Mouse (Mus musculus) kidney, embryonic 15.5 days (tissue): ENCODE data around the gene Src. TPM values are rescaled to one million over a fixed set of nuclear protein-coding genes. Genes with fewer than 3 reads are reported as not detected.
"Not testable (repeated sequence)": the region's sequence is repeated elsewhere in the genome, so short reads cannot be mapped to it uniquely, and the experiment has no call there.

Source experiments
- ATAC-seq: fragments of 200-750 bp; cut with Nextera tagmentation; replicated peaks from 2 replicates; pipeline ENCODE4 v1.8.0; 2017; ENCODE audit warnings: moderate TSS enrichment; ENCODE audit not compliant: low FRiP score
- H3K27ac ChIP-seq: fragments of 300-500 bp; sonication (generic); 2 replicates; pipeline ENCODE4 v1.5.1; 2015; ENCODE audit warnings: mild to moderate bottlenecking, inconsistent platforms
- H3K27me3 ChIP-seq: fragments of 300-500 bp; sonication (generic); 2 replicates; pipeline ENCODE4 v1.6.1; 2015; ENCODE audit warnings: inconsistent platforms
- H3K36me3 ChIP-seq: fragments of 300-500 bp; sonication (generic); 2 replicates; pipeline ENCODE4 v1.6.1; 2015; ENCODE audit warnings: inconsistent platforms
- H3K4me1 ChIP-seq: fragments of 300-500 bp; sonication (generic); 2 replicates; pipeline ENCODE4 v1.6.1; 2015; ENCODE audit warnings: inconsistent platforms
- H3K4me2 ChIP-seq: fragments of 300-500 bp; sonication (generic); 2 replicates; pipeline ENCODE4 v1.6.1; 2015; ENCODE audit warnings: moderate library complexity, mild to moderate bottlenecking, inconsistent platforms
- H3K4me3 ChIP-seq: fragments of 300-500 bp; sonication (generic); replicated peaks from 2 replicates; pipeline ENCODE4 v1.5.1; 2015; ENCODE audit warnings: mild to moderate bottlenecking, inconsistent platforms
- H3K9ac ChIP-seq: fragments of 300-500 bp; sonication (generic); 2 replicates; pipeline ENCODE4 v1.6.1; 2015; ENCODE audit warnings: mild to moderate bottlenecking, inconsistent platforms
- H3K9me3 ChIP-seq: fragments of 300-500 bp; sonication (generic); replicated peaks from 2 replicates; pipeline ENCODE4 v1.6.1; 2016; ENCODE audit warnings: inconsistent platforms
- WGBS: fragments of 180-500 bp; shearing (Covaris S2); methylation state at CpG from one replicate; pipeline ENCODE4 v1.1.7; 2015; ENCODE audit warnings: mixed read lengths; 5-methylcytosine and 5-hydroxymethylcytosine counted together
- polyA plus RNA-seq: library from polyadenylated mRNA; unstranded; fragments of >200 nt; fragmentation: Nextera tagmentation; extraction: Ambion mirVana; gene quantifications from 2 replicates; pipeline ENCODE4 v1.2.1, GENCODE M21; 2015

The Src gene
- 17.6 and 18.2 TPM in 2 replicates for polyA plus RNA-seq

DNA sequence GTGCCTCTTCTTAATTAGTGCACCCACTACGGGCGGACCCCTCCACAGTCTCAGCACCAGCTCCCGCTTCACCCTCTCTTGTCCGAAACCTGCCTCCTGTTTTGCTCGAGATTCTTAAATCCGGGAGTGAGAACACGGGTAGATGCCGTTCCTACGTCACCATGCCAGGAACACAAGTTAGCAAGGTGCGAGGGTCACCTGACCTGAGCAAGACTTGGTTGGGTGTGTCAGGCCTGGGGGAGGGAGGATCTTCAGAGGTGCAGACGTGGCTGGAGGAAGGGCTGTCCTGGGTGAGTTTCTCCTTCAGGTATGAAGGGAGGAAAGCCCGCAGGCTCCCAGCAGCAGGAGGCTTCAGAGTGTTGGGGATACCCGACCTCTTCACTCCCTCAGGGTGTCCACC is at the start of gene Src:
Src (plus strand) TSS at position 239 of the 400 bp plus-strand sequence.
- Histone ChIP-seq H3K36me3 (no peaks in the 10 kb centered on the region), H3K4me1 (peaks cover 39% of the 10 kb centered on the region), H3K9me3 (no peaks in the 10 kb centered on the region), H3K9ac (no peak within 1 kb of the TSS), H3K4me3 (no peak within 1 kb of the TSS), H3K27ac (peak within 1 kb of the TSS; percentile 14; the same call in 1 of the 2 replicates), H3K4me2 (peak within 1 kb of the TSS; percentile 13; the same call in 1 of the 2 replicates), H3K27me3 (no peaks in the 10 kb centered on the region)
- WGBS, result 28% methylated on average over 13 of the region's 13 CpGs
- ATAC-seq, result no peak

DNA sequence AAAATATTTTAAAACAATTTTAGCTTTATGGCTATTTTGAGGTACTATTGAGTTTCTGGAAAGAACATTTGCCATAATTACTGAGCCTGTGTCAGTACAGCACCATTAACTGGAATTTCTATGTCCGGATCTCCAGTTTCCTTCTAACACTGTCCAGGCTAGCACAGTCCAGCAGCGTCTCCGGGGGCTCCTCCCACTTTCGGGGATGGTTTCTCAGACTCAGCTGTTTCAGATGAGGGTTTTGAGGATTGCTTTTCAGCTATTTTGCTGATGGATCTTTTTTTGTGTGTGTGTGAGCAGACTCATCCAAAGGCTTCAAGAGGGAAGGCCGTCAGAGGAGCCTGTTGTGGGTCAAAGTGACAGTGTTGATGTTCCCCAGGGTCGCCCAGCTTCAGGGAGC is 46.5 kb upstream of the Src start:
- Histone ChIP-seq H3K36me3 (peaks cover 19% of the 10 kb centered on the region), H3K4me1 (peaks cover 43% of the 10 kb centered on the region), H3K4me3 (no peak overlapping the region), H3K27me3 (no peaks in the 10 kb centered on the region), H3K27ac (no peak overlapping the region), H3K9ac (no peak overlapping the region), H3K4me2 (no peak overlapping the region), H3K9me3 (no peaks in the 10 kb centered on the region)
- ATAC-seq, result no peak
- WGBS, result 72% methylated on average over 6 of the region's 6 CpGs

DNA sequence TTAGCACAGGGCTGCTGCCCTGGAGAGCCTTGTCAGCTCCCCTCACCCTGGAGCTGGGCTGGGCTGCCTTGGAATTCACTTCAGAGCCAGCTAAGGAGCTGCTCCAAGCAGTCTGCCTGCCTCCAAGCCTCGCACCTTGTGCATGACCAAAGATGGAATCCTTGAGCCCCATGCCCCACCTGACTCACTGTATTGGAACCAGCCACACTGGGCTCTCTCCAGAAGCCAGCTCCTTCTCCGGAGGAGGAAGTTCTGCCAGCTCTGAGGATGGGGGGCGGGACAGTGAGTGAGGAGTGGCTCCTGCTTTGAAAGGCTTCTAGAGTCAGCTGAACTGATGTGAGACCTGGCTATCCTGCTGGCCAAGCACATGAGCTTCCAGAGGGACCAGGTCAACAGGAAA is 44.6 kb upstream of the Src start:
- WGBS, result 70% methylated on average over 3 of the region's 3 CpGs
- Histone ChIP-seq H3K27me3 (no peaks in the 10 kb centered on the region), H3K27ac (peak overlapping the region; percentile 41; the same call in 1 of the 2 replicates), H3K4me3 (no peak overlapping the region), H3K9ac (no peak overlapping the region; the same call in 1 of the 2 replicates), H3K4me2 (no peak overlapping the region), H3K9me3 (no peaks in the 10 kb centered on the region), H3K4me1 (peaks cover 33% of the 10 kb centered on the region), H3K36me3 (peaks cover 19% of the 10 kb centered on the region)
- no peak for ATAC-seq

DNA sequence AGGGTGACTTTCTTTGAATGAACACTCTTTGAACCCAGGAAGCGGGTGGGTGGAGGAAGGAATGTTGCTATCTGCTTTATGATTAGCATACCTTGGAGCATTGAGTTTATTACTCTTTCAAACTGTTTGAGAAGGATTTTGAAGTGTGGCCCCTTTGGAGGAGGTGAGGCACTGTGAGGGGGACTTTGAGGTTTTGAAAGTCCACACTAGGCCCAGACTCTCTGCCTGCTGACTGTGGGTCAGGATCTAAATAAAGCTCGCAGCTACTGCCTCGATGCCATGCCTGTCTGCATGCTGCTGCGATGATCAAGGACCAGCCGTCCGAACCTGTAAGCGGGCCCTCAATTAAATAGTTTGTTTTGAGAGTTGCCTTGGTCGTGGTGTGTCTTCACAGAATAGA is 43.2 kb upstream of the Src start:
- Histone ChIP-seq H3K4me3 (no peak overlapping the region), H3K27me3 (no peaks in the 10 kb centered on the region), H3K4me2 (no peak overlapping the region), H3K36me3 (peaks cover 32% of the 10 kb centered on the region), H3K9ac (no peak overlapping the region), H3K9me3 (no peaks in the 10 kb centered on the region), H3K27ac (no peak overlapping the region), H3K4me1 (peaks cover 27% of the 10 kb centered on the region)
- no peak for ATAC-seq
- 48% methylated on average over 8 of the region's 8 CpGs for WGBS

DNA sequence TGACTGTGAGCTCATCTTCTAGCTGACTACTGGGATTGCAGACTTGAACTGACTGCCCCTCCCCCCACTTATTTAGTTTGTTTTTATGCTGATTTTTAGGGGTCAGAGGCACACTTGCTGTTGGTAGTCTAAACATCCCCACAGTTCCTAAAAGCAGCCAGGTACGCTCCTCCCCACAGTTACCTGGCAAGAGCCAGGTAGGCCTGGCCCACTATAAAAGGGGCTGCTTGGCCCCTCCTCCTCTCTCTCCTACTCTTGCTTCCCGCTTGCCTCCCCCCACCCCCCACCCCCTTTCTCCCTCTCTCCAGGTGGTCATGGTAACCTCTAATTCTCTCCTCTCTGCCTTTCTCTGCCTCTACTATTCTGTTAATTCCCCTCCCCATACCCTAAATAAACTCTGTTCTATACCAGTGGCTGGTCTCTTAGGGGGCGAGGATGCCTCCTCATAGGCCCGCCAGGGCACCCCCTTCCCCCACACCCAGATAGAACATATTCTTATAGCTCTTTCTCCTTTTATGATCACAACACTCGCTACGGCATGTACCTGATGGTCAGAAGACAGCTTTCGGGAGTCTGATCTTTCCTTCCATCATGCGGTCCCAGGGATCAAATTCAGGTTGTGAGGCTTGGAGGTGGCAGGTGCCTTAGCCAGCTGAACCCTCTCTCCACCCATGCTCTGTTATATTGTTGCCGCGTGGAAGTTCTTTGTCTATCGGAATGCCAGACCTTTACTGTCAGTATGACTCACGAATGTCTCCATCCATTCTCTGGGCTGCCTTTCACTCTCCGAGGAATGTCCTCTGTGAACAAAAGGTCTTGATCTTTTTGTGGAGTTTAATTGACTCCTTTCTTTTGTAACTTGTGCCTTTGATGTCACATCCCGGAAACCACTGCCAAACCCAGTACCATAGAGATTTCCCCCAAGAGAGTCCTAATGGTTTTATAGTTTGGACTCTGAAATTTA is 42.2 kb upstream of the Src start:
- Histone ChIP-seq H3K4me2 (no peak overlapping the region), H3K9me3 (no peaks in the 10 kb centered on the region), H3K27ac (no peak overlapping the region), H3K36me3 (peaks cover 33% of the 10 kb centered on the region), H3K4me3 (no peak overlapping the region), H3K27me3 (no peaks in the 10 kb centered on the region), H3K4me1 (peaks cover 27% of the 10 kb centered on the region), H3K9ac (no peak overlapping the region)
- no peak; the same call in 1 of the 2 replicates for ATAC-seq
- 27% methylated on average over 14 of the region's 14 CpGs for WGBS

DNA sequence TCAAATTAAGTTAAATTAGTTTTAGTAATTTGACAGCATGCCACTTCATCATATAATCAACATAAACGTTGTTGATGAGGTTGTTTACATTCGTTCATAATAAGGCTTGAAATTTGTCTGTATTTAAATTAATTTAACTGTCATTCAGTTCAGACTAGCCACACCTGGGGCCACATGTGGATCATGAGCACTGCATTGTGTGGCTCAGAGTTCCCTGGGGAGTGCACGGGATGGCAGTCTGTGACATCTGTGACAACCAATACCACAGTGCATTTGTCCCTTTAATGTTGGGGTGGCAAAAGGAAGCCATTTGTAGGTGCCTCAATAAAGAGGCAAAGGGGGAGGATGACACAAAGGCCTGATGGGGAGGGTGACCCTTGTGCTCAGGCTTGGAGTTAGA is 41.2 kb upstream of the Src start:
- 52% methylated on average over 3 of the region's 3 CpGs for WGBS
- Histone ChIP-seq H3K9ac (no peak overlapping the region), H3K36me3 (peaks cover 36% of the 10 kb centered on the region)

DNA sequence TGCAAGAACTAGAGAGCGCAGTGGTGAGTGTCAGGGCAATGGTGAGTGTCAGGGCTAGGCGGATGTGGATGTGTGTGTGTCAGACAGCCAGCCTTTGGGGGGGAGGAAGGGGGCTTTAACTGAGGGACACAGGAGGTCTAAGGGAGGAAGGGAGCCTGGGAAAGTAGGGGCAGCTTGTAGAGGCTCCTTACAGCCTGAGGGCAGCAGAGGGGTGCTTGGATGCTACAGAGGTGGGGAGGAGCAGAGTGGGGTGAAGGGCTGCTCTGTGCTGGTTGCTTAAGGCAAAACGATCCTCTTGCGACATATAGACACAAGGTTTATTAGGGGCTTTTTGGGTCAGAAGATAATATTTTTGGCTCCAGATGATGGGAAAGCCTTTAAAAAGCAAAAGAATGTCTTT is 33.4 kb upstream of the Src start:
- Histone ChIP-seq H3K4me3 (no peak overlapping the region), H3K27ac (no peak overlapping the region), H3K9ac (no peak overlapping the region), H3K27me3 (no peaks in the 10 kb centered on the region), H3K9me3 (no peaks in the 10 kb centered on the region), H3K4me2 (no peak overlapping the region), H3K4me1 (no peaks in the 10 kb centered on the region), H3K36me3 (peaks cover 55% of the 10 kb centered on the region)
- no peak for ATAC-seq
- 70% methylated on average over 4 of the region's 4 CpGs for WGBS

More for the DNA sequence above, 41.2 kb upstream of the Src start:
- peaks cover 23% of the 10 kb centered on the region for H3K4me1 ChIP-seq
- no peaks in the 10 kb centered on the region for H3K27me3 ChIP-seq
- no peak for ATAC-seq
- H3K4me3 ChIP-seq, result no peak overlapping the region
- no peak overlapping the region for H3K4me2 ChIP-seq
- H3K9me3 ChIP-seq, result no peaks in the 10 kb centered on the region
- H3K27ac ChIP-seq, result no peak overlapping the region

DNA sequence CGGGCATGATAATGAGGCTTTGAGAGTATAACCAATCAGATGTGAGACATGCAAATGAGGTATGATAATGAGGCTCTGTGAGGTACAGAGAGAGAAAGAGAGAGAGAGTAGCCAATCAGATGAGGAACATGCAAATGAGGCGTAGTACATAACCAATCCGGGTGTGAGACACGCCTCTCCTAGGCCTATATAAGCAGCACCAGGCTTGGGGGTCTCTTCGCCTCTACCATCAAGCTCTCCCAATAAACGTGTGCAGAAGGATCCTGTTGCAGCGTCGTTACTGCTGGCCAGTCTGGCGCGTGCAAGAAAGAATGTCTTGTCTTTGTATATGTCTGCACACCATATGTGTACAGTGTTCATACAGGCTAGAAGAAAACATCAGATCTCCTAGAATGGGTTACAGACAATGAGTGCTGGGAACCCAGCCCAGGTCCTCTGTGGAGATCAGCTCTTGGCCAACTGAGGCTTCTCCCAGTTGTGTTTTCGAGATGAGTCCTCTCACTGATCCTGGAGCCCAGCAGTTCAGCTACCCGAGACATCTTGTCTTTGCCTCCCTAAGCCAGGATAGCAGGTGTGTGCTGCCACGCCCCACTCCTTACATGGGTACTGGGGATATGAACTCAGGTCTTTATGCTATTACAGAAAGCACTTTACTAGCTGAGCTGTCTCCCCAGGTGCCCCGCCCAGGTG is 29.2 kb upstream of the Src start:
- ATAC-seq, H3K4me1 ChIP-seq, H3K9ac ChIP-seq, H3K9me3 ChIP-seq, H3K27ac ChIP-seq, H3K4me3 ChIP-seq, H3K4me2 ChIP-seq, H3K27me3 ChIP-seq: not testable (repeated sequence)
- peaks cover 31% of the 10 kb centered on the region for H3K36me3 ChIP-seq
- 94% methylated on average over 14 of the region's 14 CpGs for WGBS

DNA sequence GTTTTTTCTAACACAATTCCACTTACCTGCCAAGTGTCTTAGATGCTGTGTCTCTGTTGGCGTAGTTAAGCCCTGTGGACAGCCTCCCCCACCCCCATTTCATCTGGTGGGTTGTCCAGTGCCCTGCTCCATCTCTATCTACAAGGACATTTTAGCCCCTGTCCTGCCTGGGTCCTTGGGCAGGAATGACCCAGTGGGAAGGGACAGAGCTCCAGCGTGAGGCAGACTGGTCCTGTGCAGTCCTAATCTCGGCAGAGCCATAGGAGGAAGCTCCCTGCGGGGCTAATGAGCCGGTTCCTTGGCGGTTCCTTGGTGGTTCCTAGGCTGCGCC is 28.7 kb upstream of the Src start:
- WGBS, result 84% methylated on average over 7 of the region's 7 CpGs
- H3K9ac ChIP-seq, result no peak overlapping the region
- no peaks in the 10 kb centered on the region for H3K27me3 ChIP-seq
- H3K4me1 ChIP-seq, result no peaks in the 10 kb centered on the region
- H3K9me3 ChIP-seq, result no peaks in the 10 kb centered on the region
- ATAC-seq, result no peak
- H3K27ac ChIP-seq, result no peak overlapping the region
- peaks cover 30% of the 10 kb centered on the region for H3K36me3 ChIP-seq
- no peak overlapping the region for H3K4me2 ChIP-seq
- no peak overlapping the region for H3K4me3 ChIP-seq

DNA sequence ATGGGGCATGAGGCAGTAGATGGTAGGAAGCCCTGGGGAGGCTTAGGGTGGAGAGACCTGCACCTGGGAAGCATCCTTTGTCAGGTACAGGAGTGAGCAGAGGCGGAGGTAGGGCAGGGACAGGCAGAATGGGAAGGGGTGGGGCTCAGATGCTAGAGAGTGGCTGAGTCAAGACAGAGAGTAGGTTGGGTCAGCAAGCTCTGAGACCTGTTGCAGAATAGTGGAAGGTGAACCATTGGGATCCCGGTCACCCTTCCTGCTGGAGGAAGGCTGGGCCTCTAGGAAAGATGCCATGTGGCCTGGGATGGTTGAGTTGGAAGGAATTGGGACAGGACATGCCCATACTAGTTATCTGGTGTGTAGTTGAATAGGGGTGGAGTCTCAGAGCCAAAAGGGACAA is 25.9 kb upstream of the Src start:
- no peaks in the 10 kb centered on the region for H3K4me1 ChIP-seq
- no peak for ATAC-seq
- H3K36me3 ChIP-seq, result peaks cover 43% of the 10 kb centered on the region
- no peak overlapping the region for H3K4me3 ChIP-seq
- no peaks in the 10 kb centered on the region for H3K27me3 ChIP-seq
- H3K4me2 ChIP-seq, result no peak overlapping the region
- WGBS, result 93% methylated on average over 2 of the region's 2 CpGs
- H3K9me3 ChIP-seq, result no peaks in the 10 kb centered on the region
- no peak overlapping the region for H3K9ac ChIP-seq
- H3K27ac ChIP-seq, result no peak overlapping the region

DNA sequence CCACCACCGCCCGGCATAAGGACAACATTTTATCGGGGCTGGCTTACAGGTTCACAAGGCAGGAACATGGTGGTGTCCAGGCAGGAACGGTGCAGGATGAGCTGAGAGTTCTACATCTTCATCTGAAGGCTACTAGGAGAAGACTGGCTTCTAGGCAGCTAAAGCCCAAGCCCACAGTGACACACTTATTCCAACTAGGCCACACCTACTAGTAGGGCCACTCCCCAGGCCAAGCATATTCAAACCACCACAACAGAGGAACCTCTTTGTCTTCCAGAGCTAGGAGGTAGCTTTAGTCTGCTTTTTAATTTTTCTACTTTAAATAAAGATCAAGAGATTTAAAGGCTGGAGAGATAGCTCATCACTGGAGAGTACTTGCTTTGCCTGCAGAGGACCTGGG is 24.7 kb upstream of the Src start:
- Histone ChIP-seq H3K27ac (no peak overlapping the region), H3K4me1 (no peaks in the 10 kb centered on the region), H3K9ac (no peak overlapping the region), H3K9me3 (0 out of 2 replicates have a peak, but pooled peaks cover 2% of the 10 kb centered on the region), H3K36me3 (peaks cover 43% of the 10 kb centered on the region), H3K4me2 (no peak overlapping the region), H3K4me3 (no peak overlapping the region), H3K27me3 (no peaks in the 10 kb centered on the region)
- 98% methylated on average over 4 of the region's 4 CpGs for WGBS
- ATAC-seq, result no peak

DNA sequence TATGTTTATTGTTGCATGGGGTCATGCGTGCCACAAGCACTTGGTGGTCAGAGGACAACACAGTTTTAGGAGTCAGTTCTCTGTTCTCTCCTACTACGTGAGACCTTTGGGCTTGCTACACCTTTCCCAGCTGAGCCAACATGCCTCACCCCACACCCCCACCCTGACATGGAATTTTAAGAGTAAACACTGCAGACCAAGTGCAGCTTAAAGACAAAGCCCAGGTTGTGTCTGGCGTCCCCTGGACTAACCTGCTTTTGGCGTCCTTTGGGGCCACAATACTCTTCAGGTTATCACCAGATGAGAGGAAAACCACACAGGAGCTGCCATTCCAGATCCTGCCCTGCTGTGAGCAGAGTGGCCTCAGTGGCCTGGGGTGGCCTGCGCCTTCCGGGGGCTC is 23.4 kb upstream of the Src start:
- Histone ChIP-seq H3K4me1 (no peaks in the 10 kb centered on the region), H3K4me3 (no peak overlapping the region), H3K36me3 (peaks cover 42% of the 10 kb centered on the region), H3K27ac (no peak overlapping the region), H3K9me3 (0 out of 2 replicates have a peak, but pooled peaks cover 2% of the 10 kb centered on the region), H3K27me3 (no peaks in the 10 kb centered on the region), H3K4me2 (no peak overlapping the region), H3K9ac (no peak overlapping the region)
- ATAC-seq, result no peak
- 77% methylated on average over 6 of the region's 6 CpGs for WGBS
